Mouse (Mus musculus) erythroblast, embryonic 14.5 days (primary cell): Measurements from ENCODE around the gene Gm47283.
"Not testable (repeated sequence)": the region's sequence is repeated elsewhere in the genome, so short reads cannot be mapped to it uniquely, and the experiment has no call there.

ENCODE experiments used
- GATA1 ChIP-seq: IDR thresholded peaks from 2 replicates; pipeline ENCODE4 v1.6.1; 2012; ENCODE audit warnings: low read length, inconsistent platforms, mixed read lengths
- TAL1 ChIP-seq: IDR thresholded peaks from 3 replicates; pipeline ENCODE4 v1.6.1; 2012; ENCODE audit warnings: low read length, inconsistent platforms, mixed read lengths

DNA sequence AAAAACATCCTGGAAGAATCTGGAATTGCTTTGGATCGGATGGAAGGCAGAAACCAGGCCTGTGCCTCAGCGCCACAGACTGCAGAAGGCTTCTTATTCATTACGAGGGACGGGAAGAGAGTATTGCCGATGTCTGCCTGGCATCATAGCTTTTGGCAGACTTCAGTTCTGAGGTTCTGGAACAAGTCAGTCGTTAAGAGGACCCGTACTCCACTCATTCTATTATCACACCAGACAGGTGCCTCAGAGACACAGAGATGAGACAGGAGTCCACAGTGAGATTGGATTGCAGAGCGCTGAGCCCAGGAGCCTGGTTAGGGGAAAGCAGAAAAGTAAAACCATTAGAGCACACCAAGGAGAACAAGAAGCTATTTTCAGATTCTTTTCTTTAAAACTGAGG, 54.5 kb downstream of the Gm47283 start, which contains the start of gene Gm21748:
- not testable (repeated sequence) for TF ChIP-seq GATA1, TAL1
